Mouse (Mus musculus) erythroid progenitor cell, adult 5-6 weeks (primary cell): ENCODE data around the gene Fntb. TPM values are rescaled to one million over a fixed set of nuclear protein-coding genes. Genes with fewer than 3 reads are reported as not detected.

Experiments
- ATAC-seq: replicated peaks from 2 replicates; pipeline ENCODE4 v1.8.0; 2016; ENCODE audit warnings: moderate number of reproducible peaks, mild to moderate bottlenecking, moderate TSS enrichment, inconsistent platforms; ENCODE audit not compliant: poor library complexity, low FRiP score, severe bottlenecking
- total RNA-seq, 2 experiments: library from RNA; stranded (forward) in 1 of 2; stranded (reverse) in 1 of 2; fragments of 150-400 nt in 1 of 2; fragments of 186-747, 209-891 nt in 1 of 2; gene quantifications; 2 replicates each; pipeline versions ENCODE4 v1.2.3 to v1.2.4; 2015 to 2017; ENCODE audit warnings: low replicate concordance in 2 of 2

The Fntb gene
- total RNA-seq, 2 experiments from 2014 or later: 21.3 to 77.1 TPM

- peak; percentile 80 for ATAC-seq
Measured at GRCm38 (mm10) chr12:76910258-76910940, 145.0 kb downstream of the Fntb start.

GRCm38 (mm10) chr12:76911171-76911726 is 145.9 kb downstream of the Fntb start:
- ATAC-seq: no peak

GRCm38 (mm10) chr12:76912193-76912592 is 146.8 kb downstream of the Fntb start:
- no peak for ATAC-seq

GRCm38 (mm10) chr12:76916163-76916562 is 150.8 kb downstream of the Fntb start:
- ATAC-seq: no peak

GRCm38 (mm10) chr12:76918113-76918512 is 152.7 kb downstream of the Fntb start:
- ATAC-seq: peak; percentile 77

GRCm38 (mm10) chr12:76918855-76919254 is 153.5 kb downstream of the Fntb start:
- no peak for ATAC-seq

GRCm38 (mm10) chr12:76920398-76920797 is 155.0 kb downstream of the Fntb start:
- ATAC-seq: no peak

- ATAC-seq: no peak
Measured at GRCm38 (mm10) chr12:76920990-76921389, 155.6 kb downstream of the Fntb start.

- no peak for ATAC-seq
Measured at GRCm38 (mm10) chr12:76923118-76923517, 157.7 kb downstream of the Fntb start.

- no peak for ATAC-seq
Measured at GRCm38 (mm10) chr12:76924904-76925604, 159.7 kb downstream of the Fntb start.

- no peak for ATAC-seq
Measured at GRCm38 (mm10) chr12:76926338-76926945, 161.1 kb downstream of the Fntb start.

GRCm38 (mm10) chr12:76927012-76927411 is 161.6 kb downstream of the Fntb start:
- ATAC-seq: no peak

GRCm38 (mm10) chr12:76927539-76927938 is 162.2 kb downstream of the Fntb start:
- no peak for ATAC-seq

GRCm38 (mm10) chr12:76930177-76930576 is 164.8 kb downstream of the Fntb start:
- peak; percentile 82 for ATAC-seq

GRCm38 (mm10) chr12:76931739-76932687 is 166.6 kb downstream of the Fntb start:
- no peak for ATAC-seq

- no peak for ATAC-seq
Measured at GRCm38 (mm10) chr12:76932688-76933060, 167.3 kb downstream of the Fntb start.

- no peak for ATAC-seq
Measured at GRCm38 (mm10) chr12:76934438-76934837, 169.0 kb downstream of the Fntb start.

GRCm38 (mm10) chr12:76936211-76936610 is 170.8 kb downstream of the Fntb start:
- no peak for ATAC-seq

- no peak for ATAC-seq
Measured at GRCm38 (mm10) chr12:76938013-76938412, 172.6 kb downstream of the Fntb start.

- ATAC-seq: peak; percentile 75
Measured at GRCm38 (mm10) chr12:76941524-76941923, 176.1 kb downstream of the Fntb start.
